Mouse (Mus musculus): Measurements from ENCODE around the gene Grm5. TPM values are rescaled to one million over a fixed set of nuclear protein-coding genes. Genes with fewer than 3 reads are reported as not detected.

Gene Grm5
- polyA plus RNA-seq, 1 experiment from 2014 or later, result not detected

- no peak for DNase-seq (ENCODE audit: low spot score)
- Histone ChIP-seq H3K4me1 (peaks cover 7% of the 10 kb centered on the region), H3K27ac (no peak overlapping the region), H3K36me3 (no peaks in the 10 kb centered on the region), H3K9me3 (no peaks in the 10 kb centered on the region), H3K4me3 (no peak overlapping the region), H3K27me3 (ENCODE audit: insufficient read depth, poor library complexity, severe bottlenecking) (peaks cover 23% of the 10 kb centered on the region)
- WGBS, result 82% methylated on average over 8 of the region's 8 CpGs
These were observed 544.3 kb downstream of the Grm5 start for GRCm38 (mm10) chr7:88128080-88128848.

GRCm38 (mm10) chr7:88129536-88130487, 545.8 kb downstream of the Grm5 start:
- H3K36me3 ChIP-seq, result no peaks in the 10 kb centered on the region
- H3K4me3 ChIP-seq, result peak overlapping the region; percentile 61
- DNase-seq (ENCODE audit: low spot score), result peak; percentile 74
- no peaks in the 10 kb centered on the region for H3K9me3 ChIP-seq
- H3K27ac ChIP-seq, result no peak overlapping the region
- peaks cover 7% of the 10 kb centered on the region for H3K4me1 ChIP-seq
- H3K27me3 ChIP-seq (ENCODE audit: insufficient read depth, poor library complexity, severe bottlenecking), result peaks cover 23% of the 10 kb centered on the region
- WGBS, result 10% methylated on average over 41 of the region's 41 CpGs

- H3K27ac ChIP-seq, result no peak overlapping the region
- H3K9me3 ChIP-seq, result no peaks in the 10 kb centered on the region
- peaks cover 23% of the 10 kb centered on the region for H3K27me3 ChIP-seq (ENCODE audit: insufficient read depth, poor library complexity, severe bottlenecking)
- H3K4me1 ChIP-seq, result peaks cover 7% of the 10 kb centered on the region
- H3K36me3 ChIP-seq, result no peaks in the 10 kb centered on the region
- peak; percentile 73 for DNase-seq (ENCODE audit: low spot score)
- peak overlapping the region; percentile 61 for H3K4me3 ChIP-seq
- WGBS, result 23% methylated on average over 22 of the region's 22 CpGs
These were observed 546.5 kb downstream of the Grm5 start for GRCm38 (mm10) chr7:88130488-88130849.

- no peaks in the 10 kb centered on the region for H3K9me3 ChIP-seq
- H3K27ac ChIP-seq, result no peak overlapping the region
- WGBS, result 72% methylated on average over 1 of the region's 1 CpGs
- H3K4me3 ChIP-seq, result no peak overlapping the region
- H3K36me3 ChIP-seq, result no peaks in the 10 kb centered on the region
- no peak for DNase-seq (ENCODE audit: low spot score)
- H3K27me3 ChIP-seq (ENCODE audit: insufficient read depth, poor library complexity, severe bottlenecking), result no peaks in the 10 kb centered on the region
- H3K4me1 ChIP-seq, result no peaks in the 10 kb centered on the region
These were observed 575.7 kb downstream of the Grm5 start for GRCm38 (mm10) chr7:88159542-88160241.

GRCm38 (mm10) chr7:88161586-88161985, 577.6 kb downstream of the Grm5 start:
- Histone ChIP-seq H3K4me3 (no peak overlapping the region), H3K9me3 (no peaks in the 10 kb centered on the region), H3K4me1 (no peaks in the 10 kb centered on the region), H3K27me3 (ENCODE audit: insufficient read depth, poor library complexity, severe bottlenecking) (no peaks in the 10 kb centered on the region), H3K27ac (no peak overlapping the region), H3K36me3 (no peaks in the 10 kb centered on the region)
- 83% methylated on average over 2 of the region's 2 CpGs for WGBS
- no peak for DNase-seq (ENCODE audit: low spot score)

Other genes starting within 250 kb of the Grm5 start
- 0.03 and 0.11 TPM in 2 replicates for gene Tyr, start 90.7 kb upstream of the Grm5 start, polyA plus RNA-seq (2016; fragmentation: Nextera tagmentation; extraction: Ambion mirVana)